Mouse (Mus musculus): ENCODE measurements around the gene Slc1a7.

Gene Slc1a7

GRCm38 (mm10) chr4:107967966-107968682, at the start of gene Slc1a7:
Gene Slc1a7 (plus strand): TSS chr4:107968332.
- DNase-seq = no peak

- DNase-seq = no peak
These were observed 47.8 kb upstream of the Slc1a7 start for GRCm38 (mm10) chr4:107920336-107920735.

GRCm38 (mm10) chr4:107921152-107921695, 46.9 kb upstream of the Slc1a7 start:
- no peak for DNase-seq

GRCm38 (mm10) chr4:107921952-107922351, 46.2 kb upstream of the Slc1a7 start:
- DNase-seq = no peak

- DNase-seq = peak; percentile 69
These were observed 44.9 kb upstream of the Slc1a7 start, which contains the start of gene Cpt2 for GRCm38 (mm10) chr4:107923145-107923802. Gene Cpt2 (minus strand): TSS chr4:107923610.

GRCm38 (mm10) chr4:107923803-107924194, 44.3 kb upstream of the Slc1a7 start:
- no peak for DNase-seq

- no peak for DNase-seq
These were observed 39.9 kb upstream of the Slc1a7 start for GRCm38 (mm10) chr4:107928269-107928668.

- DNase-seq = no peak
These were observed 39.4 kb upstream of the Slc1a7 start for GRCm38 (mm10) chr4:107928726-107929125.

- no peak for DNase-seq
These were observed 36.7 kb upstream of the Slc1a7 start for GRCm38 (mm10) chr4:107931453-107931852.

- DNase-seq = no peak
These were observed 34.9 kb upstream of the Slc1a7 start for GRCm38 (mm10) chr4:107933239-107933638.

- no peak for DNase-seq
These were observed 32.9 kb upstream of the Slc1a7 start for GRCm38 (mm10) chr4:107935254-107935653.

GRCm38 (mm10) chr4:107937338-107937737, 30.8 kb upstream of the Slc1a7 start:
- peak; percentile 60 for DNase-seq

GRCm38 (mm10) chr4:107938124-107938523, 30.0 kb upstream of the Slc1a7 start:
- DNase-seq = no peak

- no peak for DNase-seq
These were observed 25.4 kb upstream of the Slc1a7 start for GRCm38 (mm10) chr4:107942741-107943140.

GRCm38 (mm10) chr4:107944141-107944540, 24.0 kb upstream of the Slc1a7 start:
- DNase-seq = no peak

GRCm38 (mm10) chr4:107949918-107950317, 18.2 kb upstream of the Slc1a7 start:
- DNase-seq = no peak

- DNase-seq = no peak
These were observed 15.3 kb upstream of the Slc1a7 start for GRCm38 (mm10) chr4:107952845-107953244.

GRCm38 (mm10) chr4:107955691-107956090, 12.4 kb upstream of the Slc1a7 start:
- no peak for DNase-seq

- DNase-seq = no peak
These were observed 9.6 kb upstream of the Slc1a7 start for GRCm38 (mm10) chr4:107958487-107958886.

- DNase-seq = no peak
These were observed 5.9 kb upstream of the Slc1a7 start for GRCm38 (mm10) chr4:107962044-107962732.

GRCm38 (mm10) chr4:107962792-107963191, 5.3 kb upstream of the Slc1a7 start:
- no peak for DNase-seq

GRCm38 (mm10) chr4:107966416-107967109, 1.6 kb upstream of the Slc1a7 start:
- no peak for DNase-seq

GRCm38 (mm10) chr4:107969781-107970180, 1.6 kb downstream of the Slc1a7 start:
- DNase-seq = no peak
